Mouse (Mus musculus): ENCODE measurements around the gene Gm17654. TPM values are rescaled to one million over a fixed set of nuclear protein-coding genes. Genes with fewer than 3 reads are reported as not detected.
"Not testable (repeated sequence)": the region's sequence is repeated elsewhere in the genome, so short reads cannot be mapped to it uniquely, and the experiment has no call there.

The Gm17654 gene
- total RNA-seq (2022) = not detected

DNA sequence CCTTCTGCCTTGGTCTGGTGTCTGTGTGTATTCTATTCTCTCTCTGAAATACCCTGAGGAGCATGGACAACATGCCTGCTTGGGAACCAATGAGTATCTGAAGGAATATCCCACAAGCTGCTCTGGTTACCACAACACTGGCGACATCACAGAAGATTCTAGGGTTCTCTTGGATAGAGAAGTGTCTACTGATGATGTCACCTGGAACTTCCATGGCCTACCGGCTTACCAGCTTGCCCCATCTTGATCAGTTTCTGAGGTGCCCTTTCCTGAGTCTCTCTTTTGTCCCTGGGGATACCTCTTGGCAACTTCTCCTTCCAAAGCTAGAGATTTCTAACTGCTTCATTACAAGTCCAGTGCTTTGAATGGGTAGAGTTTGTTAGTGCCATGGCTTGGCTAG lies at the start of gene Gm17654:
Gene Gm17654 (minus strand): TSS at position 101 of the 400 bp plus-strand sequence.
- not testable (repeated sequence) for DNase-seq (ENCODE audit: low spot score in 2 of 2)

DNA sequence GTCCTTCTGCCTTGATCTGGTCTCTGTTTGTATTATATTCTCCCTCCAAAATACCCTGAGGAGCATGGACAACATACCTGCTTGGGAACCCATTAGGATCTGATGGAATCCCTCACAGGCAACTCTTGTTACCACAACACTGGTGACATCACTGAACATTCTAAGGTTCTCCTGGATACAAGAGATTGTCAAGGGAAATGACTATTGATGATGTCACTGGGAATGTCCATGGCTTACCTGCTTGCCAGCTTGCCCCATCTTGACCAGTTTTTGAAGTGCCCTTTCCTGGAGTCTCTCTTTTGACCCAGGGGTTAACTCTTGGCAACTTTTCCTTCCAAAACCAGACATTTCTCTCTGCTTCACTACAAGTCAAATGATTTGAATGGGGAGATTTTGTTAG lies 29.0 kb upstream of the Gm17654 start, which contains the start of gene Gm10375:
Gene Gm10375 (minus strand): TSS at position 101 of the 400 bp plus-strand sequence.
- not testable (repeated sequence) for DNase-seq (ENCODE audit: low spot score in 2 of 2)

DNA sequence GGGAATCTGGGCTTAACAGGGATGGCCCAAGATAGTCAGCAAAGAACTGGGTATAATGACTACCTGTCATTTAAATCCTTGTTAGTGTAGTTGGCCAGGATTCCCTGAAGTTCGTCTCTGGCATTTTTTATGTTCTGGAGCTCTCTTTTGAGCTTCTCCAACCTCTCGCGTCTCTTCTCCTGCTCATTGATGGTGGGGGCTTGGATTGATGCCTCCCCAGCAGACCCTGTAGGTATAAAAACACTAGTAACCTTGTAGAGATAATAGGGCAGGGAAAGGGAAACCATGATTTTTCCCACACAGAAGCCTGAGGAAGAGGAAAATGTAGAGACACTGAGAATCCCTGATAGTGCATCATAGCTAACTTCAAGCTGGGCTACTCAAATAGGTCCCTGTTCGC lies 977 bp downstream of the Gm17654 start:
- DNase-seq (ENCODE audit: low spot score in 2 of 2) = not testable (repeated sequence)

DNA sequence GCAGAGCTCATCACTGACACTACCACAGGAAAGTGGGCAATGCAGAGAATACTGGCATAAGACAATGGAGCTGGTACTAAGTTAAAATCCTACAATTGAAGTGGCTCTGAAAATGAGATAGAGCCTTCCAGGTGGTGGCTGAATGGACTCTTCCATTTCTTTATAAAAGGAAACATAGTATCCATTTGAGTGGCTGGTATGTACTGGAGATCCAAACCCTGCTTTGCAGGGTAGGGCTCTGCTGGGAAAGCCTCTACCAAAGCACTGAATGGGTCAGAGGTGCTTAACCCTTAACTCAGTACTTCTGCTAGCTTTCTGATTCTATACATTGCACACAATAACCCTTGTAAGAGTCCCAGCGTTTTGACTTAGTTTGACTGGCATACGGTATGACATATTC lies 26.7 kb downstream of the Gm17654 start:
- DNase-seq (ENCODE audit: low spot score in 2 of 2) = not testable (repeated sequence)

DNA sequence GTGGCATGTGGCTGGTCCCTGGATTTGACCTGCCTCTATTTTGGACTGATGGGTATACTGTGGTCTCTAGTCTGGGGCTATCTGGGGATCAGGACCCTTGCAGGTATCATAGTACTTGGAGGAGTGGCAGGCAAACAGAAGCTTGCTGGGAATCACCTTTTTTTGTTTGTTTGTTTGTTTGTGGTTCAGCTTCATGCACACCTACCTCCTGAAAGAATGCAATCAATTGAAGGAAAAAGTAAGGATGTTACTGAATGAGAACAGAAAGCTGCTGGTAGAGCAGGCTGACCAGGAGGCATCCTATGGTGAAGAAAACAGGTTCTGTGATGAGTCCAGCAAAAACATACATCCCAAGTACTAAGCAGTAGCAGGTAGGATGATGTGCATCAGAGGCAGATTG lies 32.7 kb downstream of the Gm17654 start:
- not testable (repeated sequence) for DNase-seq (ENCODE audit: low spot score in 2 of 2)

DNA sequence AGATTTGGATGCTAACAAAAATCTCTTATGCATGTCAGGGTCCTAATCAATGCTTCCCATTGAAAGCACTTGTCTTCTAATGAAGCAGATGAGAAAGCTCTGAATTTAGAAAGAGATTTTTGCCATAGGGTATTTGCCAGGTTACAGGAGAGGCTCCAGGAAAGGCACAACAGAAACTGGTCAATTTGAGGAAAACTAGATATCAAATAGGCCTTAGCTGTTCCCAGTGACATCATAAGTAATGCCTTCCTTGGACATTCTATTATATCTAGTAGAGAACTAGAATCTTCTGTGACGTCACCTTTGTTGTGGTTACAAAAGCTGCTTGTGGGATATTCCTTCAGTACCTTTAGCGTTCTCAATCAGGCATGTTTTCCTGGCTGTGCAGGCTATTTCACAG lies 35.7 kb downstream of the Gm17654 start, which contains the start of gene Gm5799:
Gene Gm5799 (plus strand): TSS at position 301 of the 400 bp plus-strand sequence.
- not testable (repeated sequence) for DNase-seq (ENCODE audit: low spot score in 2 of 2)

DNA sequence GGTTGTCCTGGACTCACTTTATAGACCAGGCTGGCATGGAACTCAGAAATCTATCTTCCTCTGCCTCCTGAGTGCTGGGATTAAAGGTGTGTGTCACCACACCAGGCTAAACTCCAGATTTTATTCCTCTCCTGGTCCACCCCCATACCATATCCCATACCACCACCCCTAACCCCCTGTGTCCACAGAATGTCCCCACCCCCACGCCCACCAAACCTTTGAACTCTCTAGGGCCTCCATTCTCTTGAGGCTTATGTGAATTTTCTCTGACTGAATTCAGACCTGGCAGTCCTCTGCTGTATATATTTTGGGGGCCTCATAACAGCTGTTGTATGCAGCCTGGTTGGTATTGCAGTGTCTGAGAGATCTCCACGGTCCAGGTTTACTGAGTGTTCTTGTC lies 40.8 kb downstream of the Gm17654 start:
- not testable (repeated sequence) for DNase-seq (ENCODE audit: low spot score in 2 of 2)

DNA sequence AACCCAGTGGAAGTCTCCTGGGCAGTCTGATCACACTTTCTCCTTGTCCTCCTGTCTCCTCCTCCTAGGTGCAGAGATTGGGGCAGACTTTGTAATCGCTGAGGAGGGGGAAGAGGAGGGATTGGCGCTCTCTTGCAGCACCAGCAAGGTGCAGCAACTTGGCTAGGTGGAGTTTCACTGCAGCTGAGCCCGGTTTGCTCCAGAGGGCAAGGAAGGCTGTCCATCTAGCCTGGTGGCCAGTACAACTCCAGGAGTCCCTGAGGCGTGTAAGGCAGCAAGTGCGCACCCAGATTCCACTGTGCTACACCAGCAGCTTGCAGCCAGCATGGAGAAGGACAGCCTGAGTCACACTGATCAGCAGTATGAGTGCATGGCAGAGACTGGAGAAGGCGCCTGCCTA lies 46.6 kb downstream of the Gm17654 start:
- not testable (repeated sequence) for DNase-seq (ENCODE audit: low spot score in 2 of 2)

DNA sequence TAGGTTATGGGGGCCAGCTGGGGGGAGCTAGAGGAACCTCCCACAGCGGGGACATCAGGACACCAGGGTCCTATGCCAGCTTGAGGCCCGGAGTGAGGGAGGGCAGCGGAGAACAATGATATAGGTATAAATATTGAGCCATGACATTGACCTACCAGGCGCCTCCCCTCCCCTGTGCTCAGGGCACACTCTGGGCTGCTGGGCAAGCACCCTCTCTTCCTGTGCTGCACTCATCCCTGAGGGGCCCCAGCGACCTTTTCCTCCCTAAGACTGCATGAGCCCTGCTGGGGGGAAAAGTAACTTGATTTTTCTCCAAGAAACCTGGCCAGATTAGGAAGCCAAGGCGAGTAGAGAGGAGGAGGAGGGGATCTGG lies 46.9 kb downstream of the Gm17654 start:
- DNase-seq (ENCODE audit: low spot score in 2 of 2) = not testable (repeated sequence)

DNA sequence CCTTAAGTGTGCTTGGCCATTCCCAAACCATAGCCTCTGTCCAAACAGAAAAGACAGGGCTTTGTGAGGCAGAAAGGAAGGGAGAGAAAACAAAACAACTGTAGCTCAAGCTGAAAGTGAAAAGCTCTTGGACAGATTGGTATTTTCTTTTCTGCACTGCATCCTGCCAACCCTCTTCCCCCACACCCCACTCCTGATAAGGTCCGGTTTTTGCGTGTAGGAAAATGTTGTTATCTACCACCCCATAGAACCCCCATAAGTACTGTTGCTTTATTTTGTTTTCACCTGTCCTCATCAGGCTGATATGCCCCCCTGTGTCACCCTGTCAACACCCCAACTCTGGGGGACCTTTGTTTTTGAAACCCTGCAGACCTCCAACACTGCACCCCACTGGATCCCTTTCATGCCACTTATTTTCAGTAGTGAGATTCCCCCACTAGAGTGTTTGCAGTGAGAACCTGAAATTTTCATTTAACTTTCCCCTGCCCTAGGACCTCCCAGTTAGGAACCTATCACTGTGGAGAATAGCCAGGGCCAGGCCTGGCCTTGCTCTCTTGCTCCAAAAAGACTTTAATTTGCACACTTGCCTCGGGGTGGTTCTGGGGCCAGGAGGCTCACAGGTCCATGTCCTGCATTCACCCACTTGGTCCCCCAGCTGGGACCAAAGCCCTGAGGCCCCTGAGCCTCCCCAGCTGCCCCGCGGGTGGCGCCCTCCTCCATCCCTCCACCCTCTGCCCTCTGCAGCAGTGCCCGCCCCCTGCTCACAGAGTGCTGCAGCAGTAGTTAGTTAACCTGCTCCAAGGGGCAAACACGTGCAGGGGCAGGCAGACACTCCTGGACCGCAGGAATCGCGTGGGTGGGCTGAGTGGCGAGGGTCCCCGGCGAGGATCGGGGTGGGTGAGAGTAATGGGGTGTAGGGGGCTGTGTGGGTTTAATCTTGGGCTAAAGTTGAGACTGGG lies 47.6 kb downstream of the Gm17654 start:
- DNase-seq (ENCODE audit: low spot score in 2 of 2) = not testable (repeated sequence)

Other genes with a start within 250 kb of the Gm17654 start
- gene 1700001F09Rik, start 231.3 kb downstream of the Gm17654 start, total RNA-seq (2022) = not detected
- gene Gm8138, start 162.8 kb downstream of the Gm17654 start, total RNA-seq (2022) = not detected
- gene Gm5799, start 35.6 kb downstream of the Gm17654 start, total RNA-seq (2022) = not detected
- not detected for gene Gm10375, start 28.9 kb upstream of the Gm17654 start, total RNA-seq (2022)
- gene Gm8165, start 98.1 kb upstream of the Gm17654 start, total RNA-seq (2022) = not detected
- gene Gm7324, start 118.7 kb upstream of the Gm17654 start, total RNA-seq (2022) = 1 to 10 TPM in 3 of 4 experiments, under 1 TPM in 1; 0.76 to 3.1 (median 2.0) TPM
- not detected for gene Gm16506, start 148.3 kb upstream of the Gm17654 start, total RNA-seq (2022)
- not detected for gene Gm6526, start 168.7 kb upstream of the Gm17654 start, total RNA-seq (2022)
- gene Gm8180, start 205.6 kb upstream of the Gm17654 start, total RNA-seq (2022) = not detected

All from layer of hippocampus, adult 8-10 months (tissue).